Mouse (Mus musculus) testis, adult 2 months (tissue): ENCODE results near the gene Nav2.

ENCODE experiments used
- CTCF ChIP-seq: fragments of 200-500 bp; IDR thresholded peaks from 2 replicates; pipeline ENCODE4 v1.5.1; 2012; ENCODE audit warnings: low read depth, mild to moderate bottlenecking, inconsistent platforms, low read length, moderate library complexity; ENCODE audit not compliant: control insufficient read depth, insufficient read depth, insufficient replicate concordance
- POLR2A ChIP-seq: fragments of 200-500 bp; IDR thresholded peaks from 2 replicates; pipeline ENCODE4 v1.6.1; 2012; ENCODE audit warnings: low read depth, mild to moderate bottlenecking, inconsistent platforms, low read length, moderate library complexity; ENCODE audit not compliant: control insufficient read depth

GRCm38 (mm10) chr7:49599950-49600349 is 691.4 kb downstream of the Nav2 start:
- no peak for TF ChIP-seq POLR2A
- TF ChIP-seq CTCF: no peak
